Mouse (Mus musculus) myocyte (in vitro differentiated cells): Measurements from ENCODE around the gene Kcnk1.

Source experiments
- MYOG ChIP-seq, 3 experiments: IDR thresholded peaks; one replicate each; pipeline ENCODE4 v1.6.1; 2011; ENCODE audit warnings: control low read depth in 2 of 3, low read depth in 2 of 3, mild to moderate bottlenecking in 2 of 3; ENCODE audit not compliant: insufficient read length in 2 of 3, control insufficient read depth in 1 of 3, insufficient read depth in 1 of 3
- POLR2A ChIP-seq: IDR thresholded peaks from one replicate; pipeline ENCODE4 v1.6.1; 2011; ENCODE audit warnings: low read depth, mild to moderate bottlenecking, control low read depth, moderate library complexity; ENCODE audit not compliant: insufficient read length
- POLR2AphosphoS2 ChIP-seq: IDR thresholded peaks from one replicate; pipeline ENCODE4 v1.6.1; 2011; ENCODE audit warnings: low read depth, control low read depth; ENCODE audit not compliant: insufficient read length
- USF1 ChIP-seq: IDR thresholded peaks from one replicate; pipeline ENCODE4 v1.6.1; 2011; ENCODE audit warnings: low read depth, mild to moderate bottlenecking, control low read depth, moderate library complexity

- no peak for TF ChIP-seq POLR2A
- TF ChIP-seq MYOG (IDR thresholded peaks at IDR 0.05; ENCODE audit: control insufficient read depth in 1 of 3, insufficient read depth in 1 of 3, insufficient read length in 2 of 3, low read depth in 2 of 3): no peak
- TF ChIP-seq POLR2AphosphoS2: no peak
- no peak for TF ChIP-seq USF1
Observed at GRCm38 (mm10) chr8:125956796-125957195, 38.2 kb upstream of the Kcnk1 start.
